Mouse (Mus musculus): ENCODE results near the gene Olfr723. TPM values are rescaled to one million over a fixed set of nuclear protein-coding genes. Genes with fewer than 3 reads are reported as not detected.
"Not testable (repeated sequence)": the region's sequence is repeated elsewhere in the genome, so short reads cannot be mapped to it uniquely, and the experiment has no call there.

Gene Olfr723
- not detected for total RNA-seq (2021)
- long read RNA-seq, experiment 1, result 0 reads
- long read RNA-seq, experiment 2, result 0 reads

DNA sequence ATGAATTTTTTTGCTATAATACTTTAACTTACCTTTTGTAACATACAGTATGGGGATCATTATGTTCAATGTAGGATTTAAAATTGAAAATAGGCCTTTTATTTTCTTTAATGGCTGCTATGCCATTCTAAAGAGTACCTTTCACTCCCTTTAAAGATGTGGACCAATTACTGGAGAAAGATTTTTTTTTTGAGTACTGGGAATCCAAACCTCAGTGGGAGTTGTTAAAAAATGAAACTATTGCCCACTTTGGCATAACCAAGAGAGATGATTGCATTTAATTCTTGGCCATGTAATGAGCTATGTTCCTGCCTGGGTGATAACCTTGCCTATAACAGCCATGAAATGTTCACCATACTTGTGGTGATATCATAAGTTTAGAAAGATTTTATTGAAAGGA is at the start of gene Olfr723:
Olfr723 (minus strand) TSS at position 101 of the 400 bp plus-strand sequence.
- DNase-seq, result not testable (repeated sequence)

DNA sequence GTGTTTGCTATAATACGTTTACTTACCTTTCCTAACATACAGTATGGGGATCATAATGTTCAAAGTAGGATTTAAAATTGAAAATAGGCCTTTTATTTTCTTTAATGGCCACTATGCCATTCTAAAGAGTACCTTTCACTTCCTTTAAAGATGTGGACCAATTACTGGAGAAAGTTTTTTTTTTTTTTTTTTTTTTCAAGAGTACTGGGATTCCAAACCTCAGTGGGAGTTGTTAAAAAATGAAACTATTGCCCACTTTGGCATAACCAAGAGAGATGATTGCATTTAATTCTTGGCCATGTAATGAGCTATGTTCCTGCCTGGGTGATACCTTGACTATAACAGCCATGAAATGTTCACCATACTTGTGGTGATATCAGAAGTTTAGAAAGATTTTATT is 31.6 kb upstream of the Olfr723 start, which contains the start of gene Olfr724:
Olfr724 (minus strand) TSS at position 101 of the 400 bp plus-strand sequence.
- DNase-seq, result not testable (repeated sequence)

DNA sequence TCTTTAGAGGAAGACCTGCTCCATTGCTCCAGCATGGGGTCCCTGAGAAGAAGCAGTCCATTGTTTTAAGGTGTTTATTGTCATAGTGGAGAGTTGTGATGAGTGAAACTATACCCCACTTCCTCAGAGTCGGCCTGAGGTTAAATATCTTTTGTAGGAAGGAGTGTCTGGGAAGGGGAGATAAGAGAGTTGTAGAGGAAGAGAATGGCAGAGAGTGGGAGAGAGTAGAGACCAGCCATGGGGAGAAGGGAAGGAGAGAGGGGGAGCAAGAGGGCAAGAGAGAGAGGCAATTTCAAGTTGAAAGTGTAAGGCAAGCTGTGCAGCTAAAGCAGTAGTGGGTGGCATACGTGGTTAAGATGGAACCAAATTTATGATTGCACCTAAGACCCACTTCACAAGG is 24.3 kb upstream of the Olfr723 start:
- no peak for DNase-seq

DNA sequence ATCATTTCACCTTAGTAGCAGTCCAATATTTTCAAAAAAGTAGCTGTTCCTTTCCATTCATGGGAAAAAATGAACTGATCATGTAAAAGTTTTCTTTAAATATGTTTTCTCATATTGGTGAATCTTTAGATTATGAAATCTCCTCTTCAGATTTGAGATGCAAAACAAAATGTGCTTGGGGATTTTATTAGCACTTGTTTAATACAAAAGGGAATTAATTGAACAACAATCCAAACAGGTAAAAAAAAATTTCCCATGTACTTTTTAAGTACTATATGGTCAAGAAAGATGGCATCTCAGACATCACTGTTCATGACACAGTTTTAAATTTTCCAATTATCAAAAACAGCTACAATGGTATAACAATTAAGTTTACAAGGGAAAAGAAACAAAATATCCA is 29.7 kb downstream of the Olfr723 start, which contains the start of gene Olfr722:
Olfr722 (minus strand) TSS at position 101 of the 400 bp plus-strand sequence.
- no peak for DNase-seq

Other genes starting within 250 kb of the Olfr723 start
- 1 to 10 TPM; 7.0 to 8.1 TPM for gene Armh4, start 148.4 kb downstream of the Olfr723 start, total RNA-seq (2021)
- gene Olfr722, start 29.8 kb downstream of the Olfr723 start, total RNA-seq (2021), result not detected
- not detected for gene Olfr724, start 31.5 kb upstream of the Olfr723 start, total RNA-seq (2021)
- gene Olfr725, start 108.6 kb upstream of the Olfr723 start, total RNA-seq (2021), result not detected
- not detected for gene Olfr726, start 159.2 kb upstream of the Olfr723 start, total RNA-seq (2021)
- not detected for gene Olfr727, start 191.4 kb upstream of the Olfr723 start, total RNA-seq (2021)
- gene Olfr728, start 210.9 kb upstream of the Olfr723 start, total RNA-seq (2021), result not detected
- not detected for gene Olfr729, start 221.1 kb upstream of the Olfr723 start, total RNA-seq (2021)